Mouse (Mus musculus) midbrain, embryonic 11.5 days (tissue): ENCODE data around the gene Ap3m1. TPM values are rescaled to one million over a fixed set of nuclear protein-coding genes. Genes with fewer than 3 reads are reported as not detected.

Source experiments
- ATAC-seq: fragments of 200-750 bp; cut with Nextera tagmentation; 2 replicates; pipeline ENCODE4 v1.8.0; 2017; ENCODE audit warnings: moderate TSS enrichment, moderate library complexity; ENCODE audit not compliant: low FRiP score
- DNase-seq: peaks from one replicate; pipeline ENCODE4 v3.0.0; 2015; ENCODE audit warnings: low spot score; ENCODE audit errors: missing footprints
- H3K27ac ChIP-seq: fragments of 300-500 bp; sonication (generic); 2 replicates; pipeline ENCODE4 v1.5.1; 2014; ENCODE audit warnings: low read depth, low read length
- H3K27me3 ChIP-seq: fragments of 300-500 bp; sonication (generic); 2 replicates; pipeline ENCODE4 v1.6.1; 2014; ENCODE audit warnings: mild to moderate bottlenecking, low read length, moderate library complexity, mixed read lengths; ENCODE audit not compliant: control insufficient read depth, insufficient read depth
- H3K36me3 ChIP-seq: fragments of 300-500 bp; sonication (generic); 2 replicates; pipeline ENCODE4 v1.6.1; 2014; ENCODE audit warnings: mild to moderate bottlenecking, low read length, moderate library complexity, mixed read lengths; ENCODE audit not compliant: control insufficient read depth, insufficient read depth
- H3K4me1 ChIP-seq: fragments of 300-500 bp; sonication (generic); 2 replicates; pipeline ENCODE4 v1.6.1; 2014; ENCODE audit warnings: low read length; ENCODE audit not compliant: control insufficient read depth, insufficient read depth
- H3K4me2 ChIP-seq: fragments of 300-500 bp; sonication (generic); 2 replicates; pipeline ENCODE4 v1.6.1; 2014; ENCODE audit warnings: mild to moderate bottlenecking, moderate library complexity
- H3K4me3 ChIP-seq: fragments of 300-500 bp; sonication (generic); 2 replicates; pipeline ENCODE4 v1.5.1; 2014; ENCODE audit warnings: low read depth, low read length
- H3K9ac ChIP-seq: fragments of 300-500 bp; sonication (generic); 2 replicates; pipeline ENCODE4 v1.6.1; 2014; ENCODE audit warnings: low read length
- H3K9me3 ChIP-seq: fragments of 300-500 bp; sonication (generic); 2 replicates; pipeline ENCODE4 v1.6.1; 2016; ENCODE audit warnings: low read length; ENCODE audit not compliant: control insufficient read depth
- WGBS: fragments of 180-500 bp; shearing (Covaris S2); extraction: QIAGEN DNeasy Blood & Tissue Kit; methylation state at CpG from one replicate; pipeline ENCODE4 v1.1.7; 2014; 5-methylcytosine and 5-hydroxymethylcytosine counted together
- polyA plus RNA-seq: library from polyadenylated mRNA; unstranded; fragments of >200 nt; fragmentation: Nextera tagmentation; extraction: Ambion mirVana; gene quantifications from 2 replicates; pipeline ENCODE4 v1.2.1, GENCODE M21; 2014

The Ap3m1 gene
- polyA plus RNA-seq, 1 experiment from 2014 or later = 143 TPM

DNA sequence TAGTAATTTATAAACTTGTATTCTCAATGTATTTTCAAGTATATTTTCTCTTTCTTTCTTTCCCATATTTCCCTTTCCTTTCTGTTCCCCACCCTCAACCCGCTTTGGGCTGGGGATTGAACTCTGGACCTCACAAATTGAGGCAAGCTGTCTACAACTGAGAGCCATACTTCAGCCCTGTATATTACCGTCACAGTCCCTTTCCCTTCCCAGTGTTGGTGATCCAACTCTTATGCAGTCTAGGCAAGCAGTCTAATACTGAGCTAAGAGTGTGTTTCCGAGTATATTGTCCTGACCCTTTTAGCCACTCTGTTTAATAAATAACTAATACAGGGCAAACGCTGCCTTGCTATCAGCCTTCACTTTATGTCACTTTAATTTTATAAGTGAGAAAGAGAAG lies 52.7 kb downstream of the Ap3m1 start:
- 92% methylated on average over 4 of the region's 4 CpGs for WGBS
- no peak for ATAC-seq
- Histone ChIP-seq H3K27me3 (no peaks in the 10 kb centered on the region), H3K4me2 (no peak overlapping the region), H3K27ac (no peak overlapping the region), H3K9me3 (no peaks in the 10 kb centered on the region), H3K36me3 (no peaks in the 10 kb centered on the region), H3K4me3 (no peak overlapping the region), H3K4me1 (no peaks in the 10 kb centered on the region), H3K9ac (no peak overlapping the region)
- DNase-seq = no peak

DNA sequence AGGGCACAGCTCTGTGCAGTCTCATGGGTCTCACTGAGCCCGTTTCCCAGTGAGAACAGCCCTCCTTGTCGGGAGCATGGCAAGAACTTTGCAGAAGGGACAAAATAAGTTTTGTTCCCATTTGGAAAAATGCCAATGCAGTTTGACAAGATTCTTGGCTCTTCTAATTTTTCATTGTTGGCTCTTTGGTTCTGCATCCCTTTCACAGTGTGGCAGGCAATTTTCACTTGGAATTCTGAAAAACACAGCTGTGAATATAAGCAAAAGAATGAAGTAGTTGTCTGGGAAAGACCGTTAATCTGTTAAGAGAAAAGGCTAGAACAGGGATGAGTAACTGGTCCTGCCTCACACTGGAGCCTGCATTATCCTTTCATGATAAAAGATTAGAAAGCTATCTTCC lies 54.8 kb downstream of the Ap3m1 start:
- no peak overlapping the region for H3K27ac ChIP-seq
- DNase-seq = no peak

DNA sequence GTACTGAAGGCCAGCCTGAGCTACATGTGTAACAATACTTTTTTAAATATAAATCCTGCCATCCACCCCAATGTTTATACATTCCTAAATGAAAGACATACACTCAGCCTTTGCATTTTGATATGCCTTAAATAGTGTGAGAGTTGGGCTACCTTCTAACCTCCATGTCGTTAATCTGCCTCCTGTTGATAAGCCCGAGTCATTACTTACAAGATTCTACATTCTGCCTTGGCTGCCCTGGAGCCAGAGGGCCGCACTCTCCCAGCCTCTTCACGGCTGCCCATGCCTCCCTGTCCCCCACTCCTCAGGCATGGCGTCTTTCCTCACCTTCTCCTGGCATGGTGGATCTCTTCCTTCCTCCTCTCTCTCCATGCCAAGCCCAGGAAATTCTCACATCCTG lies 55.9 kb downstream of the Ap3m1 start:
- Histone ChIP-seq H3K4me1 (no peaks in the 10 kb centered on the region), H3K27me3 (no peaks in the 10 kb centered on the region)
- 66% methylated on average over 5 of the region's 5 CpGs for WGBS

More for the DNA sequence above, 54.8 kb downstream of the Ap3m1 start:
- Histone ChIP-seq H3K4me1 (no peaks in the 10 kb centered on the region), H3K27me3 (no peaks in the 10 kb centered on the region), H3K9ac (no peak overlapping the region), H3K4me2 (no peak overlapping the region), H3K36me3 (no peaks in the 10 kb centered on the region), H3K9me3 (no peaks in the 10 kb centered on the region), H3K4me3 (no peak overlapping the region)
- WGBS = 74% methylated on average over 3 of the region's 3 CpGs
- no peak for ATAC-seq

DNA sequence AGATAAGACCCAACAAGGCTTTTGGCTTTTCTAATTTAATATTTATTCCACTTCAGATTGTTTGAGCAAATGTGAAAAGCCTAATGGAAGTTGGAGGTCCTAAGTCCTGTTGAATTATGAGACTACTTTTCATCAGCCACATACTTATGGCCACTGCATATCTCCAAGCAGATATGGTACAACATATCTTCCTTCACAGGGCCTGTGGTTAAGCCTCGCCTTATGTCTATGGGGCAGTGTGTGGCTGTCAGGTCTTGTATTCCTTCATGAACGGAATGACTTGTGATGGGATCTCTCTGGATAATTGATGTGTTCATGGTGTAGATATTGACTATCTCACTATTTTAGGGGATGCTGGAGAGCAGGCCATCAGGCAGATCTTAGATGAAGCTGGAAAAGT lies 56.8 kb downstream of the Ap3m1 start:
- no peak for DNase-seq
- no peak for ATAC-seq
- Histone ChIP-seq H3K9ac (no peak overlapping the region), H3K4me1 (no peaks in the 10 kb centered on the region), H3K36me3 (no peaks in the 10 kb centered on the region), H3K27me3 (no peaks in the 10 kb centered on the region), H3K27ac (no peak overlapping the region), H3K9me3 (no peaks in the 10 kb centered on the region), H3K4me3 (no peak overlapping the region), H3K4me2 (no peak overlapping the region)
- WGBS = 97% methylated on average over 2 of the region's 2 CpGs

More for the DNA sequence above, 55.9 kb downstream of the Ap3m1 start:
- DNase-seq (no peak), ATAC-seq (no peak)
- H3K27ac ChIP-seq = no peak overlapping the region
- H3K4me2 ChIP-seq = no peak overlapping the region
- H3K36me3 ChIP-seq = no peaks in the 10 kb centered on the region
- H3K9ac ChIP-seq = no peak overlapping the region
- no peaks in the 10 kb centered on the region for H3K9me3 ChIP-seq
- H3K4me3 ChIP-seq = no peak overlapping the region

DNA sequence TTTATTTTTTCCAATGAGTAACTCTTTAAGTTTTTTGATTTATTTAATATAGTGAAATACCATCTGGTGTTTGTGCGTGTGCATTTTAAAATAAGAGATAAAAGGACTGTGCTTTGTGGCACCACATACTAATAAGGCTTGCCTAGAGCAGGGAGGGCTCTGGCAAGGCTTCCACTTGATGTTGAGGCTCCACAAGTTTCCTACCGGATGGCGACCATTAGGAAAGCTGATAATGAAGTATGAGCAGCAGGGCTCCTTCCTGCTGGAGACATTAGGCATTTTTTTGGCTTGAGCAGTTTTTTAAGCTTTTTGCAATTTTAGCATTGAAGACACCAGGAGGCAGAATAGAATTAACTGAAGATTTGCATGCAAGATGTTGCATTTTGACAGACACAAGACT lies 57.8 kb downstream of the Ap3m1 start:
- DNase-seq (no peak), ATAC-seq (no peak)
- Histone ChIP-seq H3K4me2 (no peak overlapping the region), H3K9me3 (no peaks in the 10 kb centered on the region), H3K27me3 (no peaks in the 10 kb centered on the region), H3K4me3 (no peak overlapping the region), H3K9ac (no peak overlapping the region), H3K27ac (no peak overlapping the region), H3K4me1 (no peaks in the 10 kb centered on the region), H3K36me3 (no peaks in the 10 kb centered on the region)
- WGBS = 85% methylated on average over 3 of the region's 3 CpGs

DNA sequence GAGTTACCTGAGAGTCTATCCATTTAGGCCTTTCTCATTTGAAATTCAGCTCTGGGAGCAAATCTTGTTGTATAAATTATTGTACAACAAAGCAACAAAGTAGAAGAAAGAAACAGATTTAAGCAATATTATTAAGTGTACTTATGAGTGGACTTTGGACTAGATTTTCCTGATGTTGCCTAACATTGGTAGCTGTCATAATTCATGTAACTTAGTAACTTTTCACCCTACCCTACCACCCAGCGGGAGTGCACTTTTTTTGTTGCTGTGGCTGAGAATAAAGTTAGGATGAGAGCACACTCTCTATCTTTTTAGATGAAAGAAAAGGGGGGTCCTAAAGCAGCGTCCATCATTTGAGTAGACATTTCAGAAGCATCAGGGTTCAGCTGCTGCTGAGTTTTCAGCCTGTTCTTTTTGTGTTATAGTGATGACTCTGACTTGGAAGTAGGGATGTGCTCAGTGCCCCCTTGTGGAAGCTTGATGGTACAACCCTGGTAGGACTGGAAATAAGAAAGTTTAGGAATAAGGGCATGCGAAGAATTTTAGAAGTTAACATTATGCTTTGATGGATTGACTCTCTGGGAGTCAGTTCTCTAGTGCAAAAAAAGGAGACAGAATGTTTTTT lies 59.1 kb downstream of the Ap3m1 start:
- Histone ChIP-seq H3K4me2 (no peak overlapping the region), H3K4me1 (no peaks in the 10 kb centered on the region), H3K27me3 (no peaks in the 10 kb centered on the region), H3K9ac (no peak overlapping the region), H3K36me3 (no peaks in the 10 kb centered on the region), H3K9me3 (no peaks in the 10 kb centered on the region), H3K27ac (no peak overlapping the region), H3K4me3 (no peak overlapping the region)
- WGBS = 60% methylated on average over 3 of the region's 3 CpGs
- DNase-seq (peak; percentile 92), ATAC-seq (no peak)

DNA sequence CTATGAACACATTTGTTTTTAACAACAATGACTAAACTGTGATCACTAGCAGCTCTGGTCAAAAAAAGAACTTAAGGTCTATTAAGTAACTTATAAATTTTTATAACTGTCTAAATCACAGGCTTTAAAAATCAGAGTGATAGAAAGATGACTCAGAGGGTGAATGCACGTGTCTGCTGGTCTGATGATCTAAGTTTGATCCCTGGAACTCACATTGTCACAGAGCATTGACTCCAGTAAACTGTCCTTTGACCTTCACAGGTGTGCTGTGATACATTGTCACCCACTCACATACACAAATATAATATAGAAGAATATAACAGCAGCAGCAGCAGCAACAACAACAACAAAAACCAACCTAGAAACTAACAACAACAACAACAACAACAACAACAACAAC lies 60.8 kb downstream of the Ap3m1 start:
- Histone ChIP-seq H3K36me3 (no peaks in the 10 kb centered on the region), H3K9ac (no peak overlapping the region), H3K27ac (no peak overlapping the region), H3K4me3 (no peak overlapping the region), H3K27me3 (no peaks in the 10 kb centered on the region), H3K9me3 (no peaks in the 10 kb centered on the region), H3K4me1 (no peaks in the 10 kb centered on the region), H3K4me2 (no peak overlapping the region)
- WGBS = 79% methylated on average over 1 of the region's 1 CpGs
- ATAC-seq (no peak), DNase-seq (no peak)

DNA sequence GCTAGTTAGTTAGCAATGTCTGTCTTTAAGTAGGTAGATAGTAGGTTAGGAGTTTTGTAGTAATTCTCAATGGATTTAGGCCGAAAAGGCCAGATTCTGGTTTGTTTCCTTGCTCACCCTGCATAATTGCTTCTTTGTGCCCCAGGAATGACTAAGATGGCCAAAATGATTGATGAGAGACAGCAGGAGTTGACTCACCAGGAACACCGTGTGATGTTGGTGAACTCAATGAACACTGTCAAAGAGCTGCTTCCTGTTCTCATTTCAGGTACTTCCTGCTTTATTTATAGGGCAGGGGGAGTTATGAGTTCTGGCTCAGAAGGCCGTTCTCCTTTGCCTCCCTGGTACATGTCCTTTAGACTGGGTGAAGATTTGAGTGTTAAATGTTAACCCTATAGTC lies 66.8 kb downstream of the Ap3m1 start:
- Histone ChIP-seq H3K36me3 (no peaks in the 10 kb centered on the region), H3K27me3 (no peaks in the 10 kb centered on the region), H3K9ac (no peak overlapping the region), H3K4me1 (no peaks in the 10 kb centered on the region), H3K4me2 (no peak overlapping the region), H3K4me3 (no peak overlapping the region), H3K9me3 (no peaks in the 10 kb centered on the region), H3K27ac (no peak overlapping the region)
- DNase-seq (no peak), ATAC-seq (no peak)
- WGBS = 81% methylated on average over 3 of the region's 3 CpGs

DNA sequence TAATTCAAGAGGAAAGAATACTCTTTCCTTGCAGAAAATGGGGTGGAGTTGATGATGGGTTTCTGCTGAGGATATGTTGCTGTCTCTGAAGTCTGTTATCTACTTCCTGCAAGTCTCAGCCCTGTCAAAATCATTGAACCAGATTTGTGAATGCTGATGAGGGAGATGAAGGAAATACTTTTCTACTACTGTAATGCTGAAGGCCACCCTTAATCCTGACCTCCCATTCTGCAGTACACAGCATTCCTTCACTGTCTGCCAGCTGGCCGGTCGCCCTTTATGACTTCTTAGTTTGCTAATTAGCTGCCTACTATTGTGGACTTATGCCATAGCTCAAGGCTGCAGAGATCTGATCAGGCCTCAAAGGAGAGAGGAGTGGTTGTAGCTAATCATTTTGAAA lies 68.5 kb downstream of the Ap3m1 start:
- Histone ChIP-seq H3K27me3 (no peaks in the 10 kb centered on the region), H3K4me2 (no peak overlapping the region), H3K9ac (no peak overlapping the region), H3K9me3 (no peaks in the 10 kb centered on the region), H3K27ac (no peak overlapping the region), H3K4me1 (no peaks in the 10 kb centered on the region), H3K36me3 (no peaks in the 10 kb centered on the region), H3K4me3 (no peak overlapping the region)
- 58% methylated on average over 2 of the region's 2 CpGs for WGBS
- DNase-seq (no peak), ATAC-seq (no peak)
